Mouse (Mus musculus): ENCODE results near the gene Il33. TPM values are rescaled to one million over a fixed set of nuclear protein-coding genes. Genes with fewer than 3 reads are reported as not detected.

The Il33 gene
- polyA plus RNA-seq, 1 experiment from 2014 or later: 1.5 TPM

DNA sequence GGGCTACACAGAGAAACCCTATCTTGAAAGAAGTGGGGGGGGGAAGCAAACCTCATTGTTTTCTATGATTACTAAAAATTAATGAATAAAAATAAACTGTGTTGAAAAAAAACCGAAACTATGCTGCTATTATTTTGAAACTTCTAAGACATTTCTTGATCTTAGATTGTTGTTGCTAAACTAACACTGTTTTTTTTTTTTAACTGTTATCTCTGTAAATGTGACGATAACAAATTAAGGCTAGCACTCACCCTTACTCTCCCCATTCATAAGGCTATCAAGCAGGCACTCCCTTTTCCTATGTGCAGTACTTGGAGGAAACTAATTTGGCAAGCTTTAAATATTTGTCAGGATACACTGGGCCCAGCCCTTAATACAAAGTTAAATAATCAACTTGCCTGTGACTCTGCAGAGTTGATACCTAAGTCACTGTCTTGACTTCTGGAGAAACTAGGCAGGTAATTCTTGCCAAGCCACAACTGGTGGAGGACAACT, 38.7 kb downstream of the Il33 start:
- no peaks in the 10 kb centered on the region for H3K27me3 ChIP-seq (ENCODE audit: control insufficient read depth, insufficient read depth, low read depth, low read length)
- no peak overlapping the region for H3K9ac ChIP-seq (ENCODE audit: low read depth, low read length)
- no peak overlapping the region for H3K4me2 ChIP-seq (ENCODE audit: low read depth, low read length)
- H3K27ac ChIP-seq (ENCODE audit: low read length): no peak overlapping the region
- no peak for ATAC-seq (ENCODE audit: low read depth)
- no peaks in the 10 kb centered on the region for H3K9me3 ChIP-seq (replicated peaks; ENCODE audit: control insufficient read depth, low read length)
- H3K4me1 ChIP-seq (ENCODE audit: control insufficient read depth, low read depth, low read length): no peaks in the 10 kb centered on the region; the same call in 1 of the 2 replicates
- H3K36me3 ChIP-seq (ENCODE audit: control insufficient read depth, insufficient read depth): no peaks in the 10 kb centered on the region
- 49% methylated on average over 2 of the region's 2 CpGs for WGBS (ENCODE audit: insufficient replicate concordance)
- no peak overlapping the region for H3K4me3 ChIP-seq (ENCODE audit: low read depth, low read length)

DNA sequence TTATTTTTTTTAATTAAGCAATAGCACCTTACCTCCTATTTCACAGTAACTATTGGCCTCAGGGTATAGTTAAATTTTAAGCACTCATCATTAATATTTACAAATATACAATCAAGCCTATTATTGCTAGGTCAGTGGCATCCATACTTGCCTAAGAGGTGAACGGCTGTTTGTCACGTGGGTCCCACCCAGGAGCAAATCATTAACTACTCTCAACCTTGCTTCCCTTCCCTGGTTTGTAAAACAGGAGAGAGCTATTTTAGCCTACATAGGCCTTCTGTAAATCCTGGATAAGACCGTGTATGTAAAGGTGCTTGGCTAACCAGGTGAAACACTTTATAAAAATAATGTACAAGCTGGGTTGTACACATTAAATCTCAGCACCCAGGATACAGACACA, 43.0 kb downstream of the Il33 start:
- ATAC-seq (ENCODE audit: low read depth): no peak
- whole genome bisulfite sequencing (ENCODE audit: insufficient replicate concordance): 56% methylated on average over 3 of the region's 3 CpGs
- H3K4me2 ChIP-seq (ENCODE audit: low read depth, low read length): no peak overlapping the region
- no peaks in the 10 kb centered on the region for H3K9me3 ChIP-seq (replicated peaks; ENCODE audit: control insufficient read depth, low read length)
- H3K4me3 ChIP-seq (ENCODE audit: low read depth, low read length): no peak overlapping the region
- no peaks in the 10 kb centered on the region; the same call in 1 of the 2 replicates for H3K4me1 ChIP-seq (ENCODE audit: control insufficient read depth, low read depth, low read length)
- H3K9ac ChIP-seq (ENCODE audit: low read depth, low read length): no peak overlapping the region
- H3K27ac ChIP-seq (ENCODE audit: low read length): no peak overlapping the region
- H3K36me3 ChIP-seq (ENCODE audit: control insufficient read depth, insufficient read depth): no peaks in the 10 kb centered on the region
- H3K27me3 ChIP-seq (ENCODE audit: control insufficient read depth, insufficient read depth, low read depth, low read length): no peaks in the 10 kb centered on the region

DNA sequence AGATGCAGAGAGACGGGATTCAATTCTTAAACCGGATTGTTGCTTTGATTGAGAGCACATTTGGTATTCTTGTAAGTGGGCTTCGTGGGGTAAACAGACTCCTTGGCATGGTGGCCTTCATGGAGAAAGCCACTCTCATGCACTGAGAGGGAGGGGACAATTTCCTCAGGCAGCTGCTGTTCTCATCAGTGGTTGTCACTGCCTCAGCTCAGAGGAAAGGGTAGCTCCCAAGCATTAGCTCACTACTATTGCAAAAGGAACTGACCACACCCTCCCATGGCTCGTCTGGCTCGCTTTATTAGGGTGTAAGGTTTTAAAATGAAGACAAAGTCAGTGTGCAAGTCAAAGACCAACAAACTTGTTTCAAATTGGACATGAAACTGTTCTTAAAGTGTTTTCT, 48.5 kb downstream of the Il33 start:
- H3K27ac ChIP-seq (ENCODE audit: low read length): no peak overlapping the region
- H3K36me3 ChIP-seq (ENCODE audit: control insufficient read depth, insufficient read depth): no peaks in the 10 kb centered on the region
- 52% methylated on average over 5 of the region's 5 CpGs for WGBS (ENCODE audit: insufficient replicate concordance)
- ATAC-seq (ENCODE audit: low read depth): no peak
- H3K4me2 ChIP-seq (ENCODE audit: low read depth, low read length): no peak overlapping the region
- no peak overlapping the region for H3K4me3 ChIP-seq (ENCODE audit: low read depth, low read length)
- no peaks in the 10 kb centered on the region for H3K4me1 ChIP-seq (ENCODE audit: control insufficient read depth, low read depth, low read length)
- no peak overlapping the region for H3K9ac ChIP-seq (ENCODE audit: low read depth, low read length)
- H3K9me3 ChIP-seq (replicated peaks; ENCODE audit: control insufficient read depth, low read length): no peaks in the 10 kb centered on the region
- H3K27me3 ChIP-seq (ENCODE audit: control insufficient read depth, insufficient read depth, low read depth, low read length): no peaks in the 10 kb centered on the region

DNA sequence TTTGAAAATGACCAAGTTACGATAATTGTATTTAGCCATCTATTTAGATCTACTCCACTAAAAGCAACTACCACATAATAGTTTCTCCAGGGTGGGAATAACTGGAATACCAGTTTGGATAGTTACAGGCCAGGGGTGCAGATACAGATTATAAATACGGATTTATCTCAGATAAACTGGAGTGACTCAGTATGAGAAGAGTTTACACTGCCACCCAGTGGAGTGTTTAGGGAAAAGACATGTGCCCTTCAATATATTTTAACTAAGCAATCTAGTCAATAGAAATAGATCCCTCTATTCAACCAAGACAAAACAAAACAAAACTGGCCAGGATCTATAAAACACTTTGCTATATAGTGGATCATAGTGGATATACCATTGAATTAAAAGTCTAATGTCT, 53.9 kb downstream of the Il33 start:
- WGBS (ENCODE audit: insufficient replicate concordance): 57% methylated on average over 2 of the region's 2 CpGs

DNA sequence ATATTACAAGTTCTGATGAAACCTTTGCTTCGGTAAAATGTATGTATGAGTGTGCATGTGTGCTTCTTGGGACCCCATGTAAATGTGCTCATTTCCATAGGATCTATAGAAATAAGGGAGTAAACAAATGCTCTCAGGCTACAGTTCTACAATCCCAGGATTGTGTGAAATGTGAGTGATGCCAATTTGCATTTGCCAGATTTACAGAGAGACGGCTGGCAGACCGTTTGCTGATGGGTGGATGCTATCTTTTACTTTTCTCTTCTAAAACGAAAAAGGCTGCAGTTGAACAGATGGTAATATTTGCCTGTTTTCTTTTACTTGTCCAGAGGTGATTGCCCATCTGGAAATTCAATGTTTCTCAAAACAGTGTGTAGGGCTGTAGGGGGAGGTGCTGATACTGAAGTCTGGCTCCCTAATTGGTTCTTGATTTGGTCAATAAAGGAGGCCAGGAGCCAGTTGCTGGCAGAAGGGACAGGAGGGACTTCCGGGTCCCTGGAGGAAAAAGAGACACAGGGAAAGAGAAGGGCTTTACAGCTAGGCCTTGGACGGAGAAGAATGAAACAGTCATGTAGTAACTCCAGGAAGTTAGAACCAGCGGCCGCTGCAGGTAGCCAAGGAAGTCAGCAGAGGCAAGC, 54.7 kb downstream of the Il33 start:
- no peak overlapping the region for H3K9ac ChIP-seq (ENCODE audit: low read depth, low read length)
- no peaks in the 10 kb centered on the region for H3K9me3 ChIP-seq (replicated peaks; ENCODE audit: control insufficient read depth, low read length)
- no peaks in the 10 kb centered on the region for H3K4me1 ChIP-seq (ENCODE audit: control insufficient read depth, low read depth, low read length)
- ATAC-seq (ENCODE audit: low read depth): no peak
- WGBS (ENCODE audit: insufficient replicate concordance): 64% methylated on average over 8 of the region's 8 CpGs
- no peak overlapping the region for H3K4me3 ChIP-seq (ENCODE audit: low read depth, low read length)
- H3K36me3 ChIP-seq (ENCODE audit: control insufficient read depth, insufficient read depth): no peaks in the 10 kb centered on the region
- H3K27me3 ChIP-seq (ENCODE audit: control insufficient read depth, insufficient read depth, low read depth, low read length): no peaks in the 10 kb centered on the region
- no peak overlapping the region for H3K4me2 ChIP-seq (ENCODE audit: low read depth, low read length)
- no peak overlapping the region for H3K27ac ChIP-seq (ENCODE audit: low read length)

More for the DNA sequence above, 53.9 kb downstream of the Il33 start:
- Histone ChIP-seq H3K27me3 (ENCODE audit: control insufficient read depth, insufficient read depth, low read depth, low read length) (no peaks in the 10 kb centered on the region), H3K4me3 (ENCODE audit: low read depth, low read length) (no peak overlapping the region), H3K36me3 (ENCODE audit: control insufficient read depth, insufficient read depth) (no peaks in the 10 kb centered on the region), H3K4me1 (ENCODE audit: control insufficient read depth, low read depth, low read length) (no peaks in the 10 kb centered on the region), H3K9me3 (replicated peaks; ENCODE audit: control insufficient read depth, low read length) (no peaks in the 10 kb centered on the region), H3K9ac (ENCODE audit: low read depth, low read length) (no peak overlapping the region), H3K27ac (ENCODE audit: low read length) (no peak overlapping the region), H3K4me2 (ENCODE audit: low read depth, low read length) (no peak overlapping the region)
- no peak for ATAC-seq (ENCODE audit: low read depth)

DNA sequence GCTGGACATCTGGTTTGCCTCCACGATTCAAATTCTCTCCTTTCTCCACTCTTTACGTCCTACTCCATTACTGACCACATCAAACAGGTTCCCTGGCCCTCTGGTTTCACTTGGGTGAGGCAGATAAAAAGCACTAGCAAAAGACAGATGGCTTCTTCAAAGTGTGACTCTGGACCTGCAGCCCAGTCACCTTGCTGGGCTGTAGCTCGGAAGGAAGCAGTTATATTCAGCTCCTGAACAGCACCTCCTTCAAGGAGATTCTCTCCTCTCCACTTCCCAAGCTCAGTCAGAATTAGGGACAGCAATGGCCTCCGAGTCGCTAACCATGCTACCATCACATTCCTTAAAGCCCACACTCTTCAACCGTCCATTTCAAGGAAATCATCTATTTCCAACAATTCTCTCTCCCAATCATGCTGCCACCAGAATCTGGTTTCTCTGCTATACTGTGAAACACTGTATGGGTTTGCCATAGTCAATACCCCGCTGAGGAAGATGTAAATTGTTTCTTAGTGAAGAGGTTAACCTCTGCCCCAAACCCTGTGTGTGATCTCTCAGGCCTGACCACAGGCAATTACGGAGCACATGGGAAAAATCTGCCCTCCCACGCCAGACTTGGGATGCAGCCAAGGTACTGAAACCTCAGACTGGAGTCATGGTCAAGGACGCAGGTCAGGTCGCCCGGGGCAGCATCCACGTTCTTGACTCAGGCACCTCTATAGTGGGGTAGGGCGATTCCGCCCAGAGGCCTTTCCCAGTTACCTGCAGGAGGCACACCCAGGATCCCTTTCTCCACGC, 59.5 kb downstream of the Il33 start:
- Histone ChIP-seq H3K9me3 (replicated peaks; ENCODE audit: control insufficient read depth, low read length) (no peaks in the 10 kb centered on the region), H3K4me2 (ENCODE audit: low read depth, low read length) (no peak overlapping the region), H3K4me3 (ENCODE audit: low read depth, low read length) (no peak overlapping the region), H3K4me1 (ENCODE audit: control insufficient read depth, low read depth, low read length) (no peaks in the 10 kb centered on the region), H3K27me3 (ENCODE audit: control insufficient read depth, insufficient read depth, low read depth, low read length) (no peaks in the 10 kb centered on the region), H3K36me3 (ENCODE audit: control insufficient read depth, insufficient read depth) (no peaks in the 10 kb centered on the region), H3K9ac (ENCODE audit: low read depth, low read length) (no peak overlapping the region), H3K27ac (ENCODE audit: low read length) (no peak overlapping the region)
- no peak for ATAC-seq (ENCODE audit: low read depth)
- 67% methylated on average over 16 of the region's 16 CpGs for WGBS (ENCODE audit: insufficient replicate concordance)

DNA sequence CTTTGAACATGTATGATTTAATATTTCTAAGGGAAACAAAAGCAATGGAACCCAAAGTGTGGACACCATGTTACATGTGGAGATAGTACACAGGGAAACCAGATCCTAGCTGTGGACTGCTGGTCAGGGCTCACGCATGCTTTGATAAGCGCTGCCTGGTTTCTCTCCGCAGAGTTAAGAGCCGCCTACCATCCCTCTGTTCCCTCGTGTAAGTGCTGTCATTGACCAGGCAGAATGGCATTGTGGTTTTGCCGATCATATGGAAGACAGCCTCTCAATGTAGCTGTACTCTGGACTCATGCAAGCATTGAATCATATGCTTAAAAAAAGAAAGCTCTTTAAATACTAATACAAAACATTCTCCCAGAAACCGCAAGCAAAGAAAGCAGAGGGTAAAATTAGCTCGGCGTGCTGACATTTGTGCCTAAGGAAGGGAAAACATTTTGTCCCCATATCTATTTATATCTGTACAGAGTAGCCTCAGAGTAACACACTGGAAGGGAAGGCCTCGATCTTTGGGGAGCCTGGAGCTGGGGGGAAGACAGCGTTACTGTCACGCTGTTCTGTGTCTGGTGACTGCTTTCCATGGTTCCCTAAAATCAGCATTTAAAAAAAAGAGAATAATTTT, 61.7 kb downstream of the Il33 start:
- Histone ChIP-seq H3K4me3 (ENCODE audit: low read depth, low read length) (no peak overlapping the region), H3K9me3 (replicated peaks; ENCODE audit: control insufficient read depth, low read length) (no peaks in the 10 kb centered on the region), H3K9ac (ENCODE audit: low read depth, low read length) (no peak overlapping the region), H3K4me1 (ENCODE audit: control insufficient read depth, low read depth, low read length) (no peaks in the 10 kb centered on the region), H3K27me3 (ENCODE audit: control insufficient read depth, insufficient read depth, low read depth, low read length) (no peaks in the 10 kb centered on the region), H3K4me2 (ENCODE audit: low read depth, low read length) (no peak overlapping the region), H3K36me3 (ENCODE audit: control insufficient read depth, insufficient read depth) (no peaks in the 10 kb centered on the region), H3K27ac (ENCODE audit: low read length) (no peak overlapping the region)
- ATAC-seq (ENCODE audit: low read depth): no peak
- 68% methylated on average over 12 of the region's 12 CpGs for WGBS (ENCODE audit: insufficient replicate concordance)

DNA sequence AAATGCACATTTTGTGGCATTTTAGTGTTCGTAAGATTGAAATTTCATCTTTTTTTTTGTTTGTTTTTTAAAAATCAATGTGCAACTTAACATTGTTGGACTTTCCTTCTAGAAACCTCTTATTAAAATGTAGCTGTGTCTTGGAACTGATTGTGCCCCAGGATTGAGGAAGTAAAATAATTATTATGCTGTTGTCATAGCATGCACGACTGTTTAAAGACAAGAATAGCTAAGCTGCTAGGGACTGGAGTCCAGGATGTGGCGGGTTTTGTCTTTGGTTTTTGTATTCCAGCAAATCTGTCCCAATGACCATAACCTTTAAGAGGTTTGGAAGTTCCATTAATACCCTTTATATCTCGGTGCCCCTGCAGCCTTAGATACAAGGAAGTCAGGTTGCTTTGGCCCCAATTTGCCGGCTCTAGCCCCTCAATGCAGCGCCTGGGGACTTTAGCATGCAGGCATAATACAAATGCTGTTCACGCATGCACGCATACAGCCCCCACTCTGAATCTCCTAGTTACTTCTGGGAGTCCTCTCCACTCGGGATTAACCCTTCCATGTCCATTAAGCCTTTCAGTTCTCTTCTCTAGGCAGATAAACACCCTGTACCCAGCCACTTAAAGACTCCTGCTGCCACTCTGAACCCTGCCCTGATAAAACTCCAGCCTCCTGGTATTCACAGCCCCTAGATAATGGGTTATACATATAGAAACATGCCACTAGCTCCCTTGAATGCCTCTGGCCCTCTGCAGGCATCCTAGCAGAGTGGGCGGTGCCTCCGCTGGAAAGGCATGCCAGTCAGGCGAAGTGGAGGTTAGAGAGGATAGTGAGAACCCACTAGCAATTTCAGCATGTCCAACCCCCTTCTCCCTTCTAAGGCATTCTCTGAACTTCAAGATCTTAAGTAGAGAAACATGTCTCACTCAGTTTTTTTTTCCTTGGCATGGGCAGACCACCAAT, 75.8 kb downstream of the Il33 start:
- no peak overlapping the region for H3K9ac ChIP-seq (ENCODE audit: low read depth, low read length)
- no peak overlapping the region for H3K27ac ChIP-seq (ENCODE audit: low read length)
- H3K4me3 ChIP-seq (ENCODE audit: low read depth, low read length): no peak overlapping the region
- 53% methylated on average over 12 of the region's 12 CpGs for WGBS (ENCODE audit: insufficient replicate concordance)
- ATAC-seq (ENCODE audit: low read depth): no peak
- no peaks in the 10 kb centered on the region for H3K9me3 ChIP-seq (replicated peaks; ENCODE audit: control insufficient read depth, low read length)
- H3K36me3 ChIP-seq (ENCODE audit: control insufficient read depth, insufficient read depth): no peaks in the 10 kb centered on the region
- no peak overlapping the region for H3K4me2 ChIP-seq (ENCODE audit: low read depth, low read length)
- H3K4me1 ChIP-seq (ENCODE audit: control insufficient read depth, low read depth, low read length): no peaks in the 10 kb centered on the region
- no peaks in the 10 kb centered on the region for H3K27me3 ChIP-seq (ENCODE audit: control insufficient read depth, insufficient read depth, low read depth, low read length)

Measured in liver, embryonic 16.5 days (tissue).